Mouse (Mus musculus) MEL (cell line): ENCODE measurements around the gene Fnbp1.

Source experiments
- BHLHE40 ChIP-seq: IDR thresholded peaks from 2 replicates; pipeline ENCODE4 v1.6.1; 2012; ENCODE audit warnings: low read depth, mild to moderate bottlenecking, inconsistent platforms, low read length, improper control_type of control experiment, borderline replicate concordance
- CTCF ChIP-seq, 3 experiments: IDR thresholded peaks in 2 of 3; conservative IDR thresholded peaks in 1 of 3; 2 replicates each; pipeline ENCODE4 v1.5.1; 2011 to 2012; ENCODE audit warnings: low read length in 3 of 3, low read depth in 2 of 3, mild to moderate bottlenecking in 2 of 3, improper control_type of control experiment in 1 of 3, inconsistent platforms in 1 of 3, mixed read lengths in 1 of 3, moderate library complexity in 1 of 3; ENCODE audit not compliant: control insufficient read depth in 1 of 3, insufficient read depth in 1 of 3, poor library complexity in 1 of 3, severe bottlenecking in 1 of 3
- E2F4 ChIP-seq: IDR thresholded peaks from 2 replicates; pipeline ENCODE4 v1.6.1; 2011; ENCODE audit warnings: low read depth, low read length, improper control_type of control experiment, borderline replicate concordance
- MAX ChIP-seq: IDR thresholded peaks from 2 replicates; pipeline ENCODE4 v1.6.1; 2011; ENCODE audit warnings: low read length, improper control_type of control experiment
- MAZ ChIP-seq: IDR thresholded peaks from 2 replicates; pipeline ENCODE4 v1.6.1; 2012; ENCODE audit warnings: low read depth, mild to moderate bottlenecking, inconsistent platforms, low read length, improper control_type of control experiment
- TCF12 ChIP-seq: IDR thresholded peaks from 2 replicates; pipeline ENCODE4 v1.6.1; 2014; ENCODE audit warnings: low read depth, mild to moderate bottlenecking, inconsistent platforms, low read length, improper control_type of control experiment, moderate library complexity
- ZC3H11A ChIP-seq: IDR thresholded peaks from 2 replicates; pipeline ENCODE4 v1.6.1; 2012; ENCODE audit warnings: low read depth, mild to moderate bottlenecking, inconsistent platforms, low read length, improper control_type of control experiment

DNA sequence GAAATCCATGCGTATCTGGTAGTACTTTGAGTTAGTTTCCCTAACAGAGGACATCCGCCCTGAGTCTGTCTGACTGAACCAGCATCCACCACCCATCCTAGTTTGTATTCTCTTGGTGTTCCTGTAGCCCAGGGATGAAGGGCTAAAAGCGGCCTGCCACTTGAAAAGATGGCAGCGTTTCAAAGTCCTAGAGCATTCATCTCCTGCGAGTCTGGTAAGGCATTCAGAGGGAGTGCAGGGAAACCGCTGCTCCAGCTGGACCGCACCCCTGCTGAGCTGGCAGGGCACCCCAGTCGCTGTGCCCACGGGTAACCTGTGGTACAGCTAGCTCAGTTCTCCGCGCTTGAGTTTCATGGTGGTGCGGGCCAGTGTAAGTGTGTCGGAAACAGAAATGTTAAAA lies 22.0 kb downstream of the Fnbp1 start:
- TF ChIP-seq CTCF (IDR thresholded peaks at IDR 0.05 in 2 of 3, conservative IDR thresholded peaks at IDR 0.05 in 1 of 3; ENCODE audit: control insufficient read depth in 1 of 3, insufficient read depth in 1 of 3, low read depth in 2 of 3, low read length in 3 of 3, poor library complexity in 1 of 3, severe bottlenecking in 1 of 3) (no peak), E2F4 (no peak), BHLHE40 (no peak), ZC3H11A (no peak), MAX (no peak), MAZ (no peak), TCF12 (no peak)
